25 mouse cellular contexts compared by ENCODE assay signal in the genomic region with DNA sequence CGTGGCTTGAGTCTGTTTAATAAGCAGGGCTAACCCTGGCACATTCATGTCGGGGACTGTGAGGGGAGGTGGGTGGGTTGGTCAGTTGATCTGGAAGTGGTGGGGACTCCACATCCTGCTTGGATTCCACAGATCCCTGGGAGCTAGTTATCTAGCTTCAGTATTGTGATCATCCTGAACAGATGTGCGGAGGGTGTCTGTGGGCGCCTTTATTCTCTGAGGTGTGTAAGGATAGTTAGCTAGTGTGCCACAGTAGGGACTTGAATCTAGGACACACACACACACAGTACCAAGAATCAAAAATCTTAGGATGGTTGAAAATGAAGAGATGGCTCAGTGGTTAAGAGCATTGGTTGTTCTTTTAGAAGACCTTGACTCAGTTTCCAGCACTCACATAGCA. TPM values are rescaled to one million over a fixed set of nuclear protein-coding genes. Genes with fewer than 3 reads are reported as not detected.
DNase-seq lines count a peak whose midpoint lies in the region; ATAC-seq lines count a peak whose summit lies in the region.
"Had no signal": no experiment of that assay in that cellular context is flagged by ENCODE, and none has a peak within 500 bp of the region (broad histone marks: within the 10 kb centered on the region; RNA-seq: fewer than 3 reads in every experiment).

No protein-coding gene starts in this region.

- ATAC-seq in frontal cortex, adult (ENCODE audit: low TSS enrichment) = peak; percentile 53; the same call in 1 of the 2 replicates
- ATAC-seq: activated CD4-positive, CD25-positive, alpha-beta regulatory T cell, adult 4 months; CD4-positive, CD25-positive, alpha-beta regulatory T cell, adult 4 months; Patski had no signal

- no peak for DNase-seq in frontal cortex, postnatal 25 days (ENCODE audit: low spot score in 2 of 2)
- DNase-seq in right cerebral cortex, adult 18-20 months = peak; percentile 43
- no peak for DNase-seq in right cerebral cortex, postnatal 36 days (ENCODE audit: low spot score in 2 of 2)
- peak; percentile 28 for DNase-seq in brain, adult 2 months (ENCODE audit: low read depth, low spot score)
- DNase-seq in heart, postnatal 4 days = no peak
- DNase-seq: adrenal gland, adult 2 months; adrenal gland, adult 8-10 months; adrenal gland, postnatal 10 days; adrenal gland, postnatal 14 days; adrenal gland, postnatal 25 days; adrenal gland, postnatal 36 days; B cell, adult 2 months; cerebellum, adult 11 months; cerebellum, adult 11-12 months; cerebellum, adult 18-20 months; cerebellum, adult 2 months had no signal

RNA-seq across cellular contexts. Expression of gene Ethe1, which starts 18.8 kb away (rescaled TPM):
- 10 to 100 TPM; 15.9 to 16.9 TPM for total RNA-seq in heart, postnatal 4 days (2021)

RNA-seq across cellular contexts. Expression of gene Zfp575, which starts 18.9 kb away (rescaled TPM):
- total RNA-seq in heart, postnatal 4 days (2021) = under 1 TPM; 0.27 to 0.33 TPM

RNA-seq across cellular contexts. Expression of gene Xrcc1, which starts 22.4 kb away (rescaled TPM):
- total RNA-seq in heart, postnatal 4 days (2021) = 10 to 100 TPM; 42.0 to 43.9 TPM

RNA-seq across cellular contexts. Expression of gene Pinlyp, which starts 22.6 kb away (rescaled TPM):
- not detected for total RNA-seq in heart, postnatal 4 days (2021)
- total RNA-seq: adrenal gland, adult 18-20 months; adrenal gland, adult 2 months; adrenal gland, adult 8-10 months; adrenal gland, postnatal 10 days; adrenal gland, postnatal 14 days; adrenal gland, postnatal 25 days; adrenal gland, postnatal 36 days; adrenal gland, postnatal 4 days; ES-E14; G1E; MEL had no signal

RNA-seq across cellular contexts. Expression of gene Irgq, which starts 38.0 kb away (rescaled TPM):
- 10 to 100 TPM; 16.7 to 17.2 TPM for total RNA-seq in heart, postnatal 4 days (2021)

Comparison
In these comparisons a context has a peak if more than half of its experiments do, and no peak if none do; other contexts are left out.
1. DNase-seq: peak in right cerebral cortex, adult 18-20 months (single experiment) and brain, adult 2 months (single experiment); none in frontal cortex, postnatal 25 days (0 of 2), right cerebral cortex, postnatal 36 days (0 of 2) and heart, postnatal 4 days (single experiment).